In genomic region chr10:82622235-82622634, GRCm38 (mm10) we compare ENCODE assay signal across 7 mouse cellular contexts. TPM values are rescaled to one million over a fixed set of nuclear protein-coding genes. Genes with fewer than 3 reads are reported as not detected.
DNase-seq lines count a peak whose midpoint lies in the region; ATAC-seq lines count a peak whose summit lies in the region.

No protein-coding gene starts in this region.

- ATAC-seq in embryonic facial prominence, embryonic 15.5 days (ENCODE audit: insufficient number of reproducible peaks, low FRiP score, low TSS enrichment, low read depth): no peak
- ATAC-seq in limb, embryonic 13.5 days (ENCODE audit: low FRiP score, low read depth): no peak
- ATAC-seq in stomach, embryonic 15.5 days (ENCODE audit: insufficient read depth, low FRiP score, low read depth): no peak
- ATAC-seq in megakaryocyte progenitor cell, adult 5-6 weeks (replicated peaks; ENCODE audit: poor library complexity): no peak

- no peak overlapping the region for H3K27ac ChIP-seq in embryonic facial prominence, embryonic 15.5 days (replicated peaks)
- no peak overlapping the region for H3K27ac ChIP-seq in limb, embryonic 13.5 days
- no peak overlapping the region for H3K27ac ChIP-seq in stomach, embryonic 15.5 days

- peak overlapping the region; percentile 60 for H3K9ac ChIP-seq in embryonic facial prominence, embryonic 15.5 days
- H3K9ac ChIP-seq in limb, embryonic 13.5 days: peak overlapping the region; percentile 81
- peak overlapping the region; percentile 61; the same call in 1 of the 2 replicates for H3K9ac ChIP-seq in stomach, embryonic 15.5 days

- peak overlapping the region; percentile 62 for H3K4me2 ChIP-seq in embryonic facial prominence, embryonic 15.5 days (replicated peaks)
- peak overlapping the region; percentile 71 for H3K4me2 ChIP-seq in limb, embryonic 13.5 days (replicated peaks)
- H3K4me2 ChIP-seq in stomach, embryonic 15.5 days: peak overlapping the region; percentile 53

- peak overlapping the region; percentile 73 for H3K4me3 ChIP-seq in embryonic facial prominence, embryonic 15.5 days (replicated peaks)
- H3K4me3 ChIP-seq in limb, embryonic 13.5 days: peak overlapping the region; percentile 63
- H3K4me3 ChIP-seq in stomach, embryonic 15.5 days (replicated peaks): peak overlapping the region; percentile 84

- no peaks in the 10 kb centered on the region for H3K27me3 ChIP-seq in embryonic facial prominence, embryonic 15.5 days
- no peaks in the 10 kb centered on the region for H3K27me3 ChIP-seq in limb, embryonic 13.5 days
- no peaks in the 10 kb centered on the region for H3K27me3 ChIP-seq in stomach, embryonic 15.5 days (replicated peaks)

- peaks cover 6% of the 10 kb centered on the region; the same call in 1 of the 2 replicates for H3K4me1 ChIP-seq in embryonic facial prominence, embryonic 15.5 days
- H3K4me1 ChIP-seq in limb, embryonic 13.5 days: peaks cover 4% of the 10 kb centered on the region
- no peaks in the 10 kb centered on the region for H3K4me1 ChIP-seq in stomach, embryonic 15.5 days

- 28% methylated on average over 9 of the region's 9 CpGs for WGBS in embryonic facial prominence, embryonic 15.5 days
- 28% methylated on average over 9 of the region's 9 CpGs for WGBS in limb, embryonic 13.5 days
- 18% methylated on average over 9 of the region's 9 CpGs for WGBS in stomach, embryonic 15.5 days

- DNase-seq in retina, postnatal 1 day: peak; percentile 7
- DNase-seq in retina, embryonic 14.5 days (ENCODE audit: low spot score): no peak
- no peak for DNase-seq in layer of hippocampus, postnatal 10 days (ENCODE audit: low spot score in 2 of 2)

- no peaks in the 10 kb centered on the region for H3K36me3 ChIP-seq in embryonic facial prominence, embryonic 15.5 days
- H3K36me3 ChIP-seq in limb, embryonic 13.5 days: peaks cover 12% of the 10 kb centered on the region
- H3K36me3 ChIP-seq in stomach, embryonic 15.5 days: no peaks in the 10 kb centered on the region

- no peaks in the 10 kb centered on the region for H3K9me3 ChIP-seq in embryonic facial prominence, embryonic 15.5 days (replicated peaks)
- no peaks in the 10 kb centered on the region for H3K9me3 ChIP-seq in limb, embryonic 13.5 days
- H3K9me3 ChIP-seq in stomach, embryonic 15.5 days: no peaks in the 10 kb centered on the region

RNA-seq across cellular contexts. Expression of gene 1190007I07Rik, which starts 0.8 kb away (rescaled TPM):
- 30.5 and 31.9 TPM in 2 replicates for polyA plus RNA-seq in embryonic facial prominence, embryonic 15.5 days (2015; fragmentation: Nextera tagmentation; extraction: Ambion mirVana)
- 33.5 and 40.3 TPM in 2 replicates for polyA plus RNA-seq in limb, embryonic 13.5 days (2015; fragmentation: Nextera tagmentation; extraction: Ambion mirVana)
- 48.2 and 49.8 TPM in 2 replicates for polyA plus RNA-seq in stomach, embryonic 15.5 days (2015; fragmentation: Nextera tagmentation; extraction: Ambion mirVana)
- total RNA-seq in megakaryocyte progenitor cell, adult 5-6 weeks (2015): 49.7 and 50.9 TPM in 2 replicates
- total RNA-seq in megakaryocyte progenitor cell, adult 5-6 weeks (2017): 70.9 and 103 TPM in 2 replicates
- 10 to 100 TPM; 13.4 to 18.8 TPM for total RNA-seq in layer of hippocampus, postnatal 10 days (2021)

RNA-seq across cellular contexts. Expression of gene Tdg, which starts 7.4 kb away (rescaled TPM):
- polyA plus RNA-seq in embryonic facial prominence, embryonic 15.5 days (2015; fragmentation: Nextera tagmentation; extraction: Ambion mirVana): 113 and 117 TPM in 2 replicates
- polyA plus RNA-seq in limb, embryonic 13.5 days (2015; fragmentation: Nextera tagmentation; extraction: Ambion mirVana): 156 TPM in 2 replicates
- 109 and 115 TPM in 2 replicates for polyA plus RNA-seq in stomach, embryonic 15.5 days (2015; fragmentation: Nextera tagmentation; extraction: Ambion mirVana)
- total RNA-seq in megakaryocyte progenitor cell, adult 5-6 weeks (2015): 44.7 and 49.4 TPM in 2 replicates
- 84.1 and 125 TPM in 2 replicates for total RNA-seq in megakaryocyte progenitor cell, adult 5-6 weeks (2017)
- 10 to 100 TPM; 80.4 to 84.4 TPM for total RNA-seq in layer of hippocampus, postnatal 10 days (2021)
